Mouse (Mus musculus) cerebellum, adult 2 months (tissue): ENCODE data around the gene Gm3417. TPM values are rescaled to one million over a fixed set of nuclear protein-coding genes. Genes with fewer than 3 reads are reported as not detected.
"Not testable (repeated sequence)": the region's sequence is repeated elsewhere in the genome, so short reads cannot be mapped to it uniquely, and the experiment has no call there.

Experiments used
- DNase-seq, 2 experiments: peaks; one replicate each; pipeline ENCODE4 v3.0.0; 2021
- H3K27ac ChIP-seq: fragments of 200-500 bp; 2 replicates; pipeline ENCODE4 v1.5.1; 2012; ENCODE audit warnings: low read length, control low read depth, inconsistent platforms; ENCODE audit not compliant: insufficient read depth
- H3K27me3 ChIP-seq: fragments of 200-500 bp; 2 replicates; pipeline ENCODE4 v1.6.1; 2012; ENCODE audit warnings: inconsistent platforms, mild to moderate bottlenecking, low read length, moderate library complexity; ENCODE audit not compliant: control insufficient read depth, insufficient read depth
- H3K4me1 ChIP-seq: fragments of 200-500 bp; 2 replicates; pipeline ENCODE4 v1.6.1; 2011; ENCODE audit warnings: low read length; ENCODE audit not compliant: control insufficient read depth, insufficient read depth
- H3K4me3 ChIP-seq: fragments of 200-500 bp; replicated peaks from 2 replicates; pipeline ENCODE3; 2011; ENCODE audit warnings: mild to moderate bottlenecking, low read depth, low read length, control low read depth; ENCODE audit not compliant: insufficient read depth
- WGBS: fragments of 180-500 bp; shearing (Covaris S2); methylation state at CpG from one replicate; pipeline ENCODE4 v1.1.7; 2018; 5-methylcytosine and 5-hydroxymethylcytosine counted together
- polyA plus RNA-seq: library from polyadenylated mRNA; depleted of rRNA; stranded (reverse); fragments of >200 nt; gene quantifications from 2 replicates; pipeline ENCODE4 v1.2.3, GENCODE M21; 2012; rRNA removed

Gm3417 gene
- 0.41 TPM in 1 of 2 replicates, not detected in the other for polyA plus RNA-seq

GRCm38 (mm10) chr17:14978362-14979038, at the start of gene Gm3417, which contains the start of gene 9030025P20Rik:
Gene Gm3417 (minus strand): TSS chr17:14978790.
Gene 9030025P20Rik (plus strand): TSS chr17:14978468.
- H3K27ac ChIP-seq, DNase-seq, H3K4me1 ChIP-seq, H3K4me3 ChIP-seq, H3K27me3 ChIP-seq: not testable (repeated sequence)
- no CpG with 5 or more reads among the region's 60 CpGs for WGBS

DNA sequence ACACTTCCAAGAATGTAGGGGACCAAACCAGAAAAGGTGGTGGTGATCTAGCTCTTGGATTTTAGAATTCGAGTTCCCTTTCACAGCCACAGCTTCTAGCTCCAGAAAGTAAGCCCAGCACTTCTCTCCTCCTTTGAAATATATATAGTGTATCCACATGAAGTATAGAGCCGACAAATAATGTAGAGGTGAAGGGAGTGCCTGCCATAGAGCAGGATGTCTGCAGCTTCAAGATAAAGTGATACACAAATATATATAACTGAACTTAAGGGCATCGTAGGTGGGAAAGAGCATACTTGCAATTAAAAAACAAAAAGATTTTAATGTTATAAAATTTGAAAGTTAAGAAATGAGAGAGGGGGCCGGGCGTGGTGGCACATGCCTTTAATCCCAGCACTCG, 46.9 kb upstream of the Gm3417 start:
- H3K4me3 ChIP-seq, H3K4me1 ChIP-seq, H3K27me3 ChIP-seq, H3K27ac ChIP-seq, DNase-seq: not testable (repeated sequence)
- no CpG with 5 or more reads among the region's 6 CpGs for WGBS

DNA sequence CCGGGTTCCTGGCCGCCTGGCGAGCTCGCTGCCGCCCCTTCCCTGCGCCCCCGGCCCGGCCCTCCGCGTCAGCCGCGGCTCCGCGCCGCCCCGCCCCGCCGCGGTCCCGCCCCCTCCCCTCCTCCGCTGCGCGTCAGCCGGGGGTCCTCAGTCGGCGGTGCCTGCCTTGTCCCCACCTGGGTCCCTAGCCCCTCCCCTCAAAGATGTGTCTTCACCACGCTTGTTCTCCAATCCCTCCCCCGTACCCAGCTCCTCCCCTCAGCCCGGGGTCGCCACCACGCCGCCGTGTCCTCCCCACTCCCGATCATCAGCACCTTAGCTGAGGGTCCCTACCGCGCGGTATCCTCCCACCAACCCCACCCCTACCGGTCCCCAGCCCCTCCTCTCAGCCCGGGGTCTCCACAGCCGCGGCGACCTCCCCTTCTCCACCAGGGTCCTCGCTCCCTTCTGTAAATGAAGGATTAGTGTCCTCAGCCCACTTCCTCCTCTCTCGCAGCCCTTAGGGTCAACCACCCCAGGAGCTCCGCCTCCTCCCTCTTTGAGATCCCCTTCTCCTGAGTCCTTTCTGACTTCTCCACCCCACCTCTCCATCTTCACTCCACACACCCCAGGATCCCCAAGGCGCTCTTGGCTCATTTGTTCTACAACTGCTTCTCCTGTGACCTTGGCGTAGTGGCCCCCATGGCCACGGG, 46.1 kb upstream of the Gm3417 start:
- not testable (repeated sequence) for H3K27ac ChIP-seq, H3K27me3 ChIP-seq, H3K4me3 ChIP-seq, H3K4me1 ChIP-seq, DNase-seq
- no CpG with 5 or more reads among the region's 48 CpGs for WGBS

DNA sequence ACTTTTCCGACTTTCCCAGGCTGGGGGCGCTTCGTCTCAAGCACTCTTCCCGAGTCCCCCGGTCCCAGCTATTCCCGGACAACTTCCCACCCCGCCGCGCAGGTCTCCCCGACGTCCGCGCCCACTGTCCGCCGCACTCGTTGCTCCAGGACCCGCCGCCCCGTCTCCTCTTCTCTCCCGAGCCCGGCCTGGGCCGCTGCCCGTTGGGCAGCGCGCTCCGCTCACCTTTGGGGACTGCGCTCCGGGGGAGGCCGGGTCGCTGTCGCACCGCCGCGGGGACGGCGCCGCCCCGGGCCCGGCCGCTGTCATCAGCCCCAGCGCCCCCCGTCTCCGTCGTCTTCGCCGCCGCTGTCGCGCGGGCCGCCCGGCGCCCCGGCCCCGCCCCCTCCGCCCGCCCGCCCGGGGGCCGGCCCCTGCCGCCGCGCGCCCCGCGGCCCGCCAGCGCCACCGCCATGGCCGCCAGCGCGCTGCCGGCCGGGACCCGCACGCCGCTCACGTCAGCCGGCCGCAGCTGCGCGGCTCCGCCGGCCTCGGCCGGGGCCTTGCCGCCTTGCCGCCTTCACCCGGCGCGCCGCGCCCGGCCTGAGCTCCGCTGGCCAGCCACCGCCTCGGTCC, 45.4 kb upstream of the Gm3417 start:
- not testable (repeated sequence) for H3K27me3 ChIP-seq, H3K27ac ChIP-seq, H3K4me3 ChIP-seq, H3K4me1 ChIP-seq, DNase-seq
- no CpG with 5 or more reads among the region's 97 CpGs for WGBS

GRCm38 (mm10) chr17:15021503-15022220, 43.1 kb upstream of the Gm3417 start:
- DNase-seq = peak; percentile 3 to 14
- not testable (repeated sequence) for H3K27ac ChIP-seq, H3K4me3 ChIP-seq, H3K4me1 ChIP-seq, H3K27me3 ChIP-seq
- WGBS = 71% methylated on average over 3 of the region's 3 CpGs

DNA sequence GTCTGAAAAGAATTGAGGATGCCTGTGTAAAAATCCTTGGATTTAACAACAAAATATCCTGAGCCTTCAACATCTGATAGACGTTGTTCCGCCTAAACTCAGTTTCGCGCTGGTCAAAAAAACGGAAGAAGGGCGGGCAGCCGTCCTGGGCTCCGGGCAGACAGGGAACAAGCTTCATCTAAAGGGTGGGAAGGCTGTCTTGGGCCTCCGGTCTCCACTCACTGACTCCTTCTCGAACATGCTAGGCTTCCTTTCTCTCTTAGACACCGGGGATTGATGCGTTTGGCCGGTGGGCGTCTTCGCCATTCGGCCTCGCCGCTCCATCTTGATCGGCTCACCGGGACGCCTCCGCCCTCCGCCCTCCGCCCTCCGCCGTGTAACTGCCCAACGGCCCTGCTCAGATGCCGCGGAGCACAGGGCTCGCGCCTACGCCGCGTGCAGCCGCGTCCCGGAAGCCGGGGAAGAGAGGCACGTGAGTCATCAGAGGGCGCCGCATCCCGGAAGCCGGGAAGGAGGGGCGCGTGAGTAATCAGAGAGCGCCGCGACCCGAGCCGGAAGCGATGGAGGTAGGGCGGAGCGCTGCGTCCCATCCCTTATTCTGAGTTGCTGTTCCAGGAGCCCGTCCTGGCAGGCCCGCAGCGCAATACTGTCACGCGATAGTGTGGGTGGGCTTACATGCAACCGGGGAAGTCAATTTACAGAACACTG, 31.3 kb upstream of the Gm3417 start, which contains the start of gene Gm3435:
Gene Gm3435 (plus strand): TSS at position 471 of the 708 bp plus-strand sequence.
- H3K27ac ChIP-seq, H3K4me1 ChIP-seq, H3K27me3 ChIP-seq, DNase-seq, H3K4me3 ChIP-seq: not testable (repeated sequence)
- no CpG with 5 or more reads among the region's 60 CpGs for WGBS

- H3K4me1 ChIP-seq, H3K27me3 ChIP-seq, H3K27ac ChIP-seq, H3K4me3 ChIP-seq, DNase-seq: not testable (repeated sequence)
- WGBS = no CpG with 5 or more reads among the region's 3 CpGs
Observed at GRCm38 (mm10) chr17:15009088-15009487, 30.5 kb upstream of the Gm3417 start.

DNA sequence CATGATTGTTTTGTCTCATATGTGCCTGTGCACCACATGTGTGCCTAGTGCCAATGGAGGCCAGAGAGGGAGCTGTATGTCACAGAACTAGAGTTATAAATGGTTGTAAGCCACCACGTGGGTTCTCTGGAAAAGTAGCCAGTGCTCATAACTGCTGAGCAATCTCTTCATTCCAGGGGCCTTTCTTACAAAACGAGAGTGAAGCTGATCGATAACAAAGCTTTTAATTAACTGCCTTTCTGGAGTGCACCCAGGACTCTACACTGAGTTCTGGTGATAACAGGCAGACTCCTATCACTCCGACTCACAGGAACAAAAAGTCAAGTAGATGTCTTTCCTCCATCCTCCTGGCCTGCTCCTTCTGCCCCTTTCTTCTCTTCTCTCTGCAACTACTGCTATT, 21.5 kb upstream of the Gm3417 start:
- DNase-seq, H3K4me1 ChIP-seq, H3K4me3 ChIP-seq, H3K27me3 ChIP-seq, H3K27ac ChIP-seq: not testable (repeated sequence)
- no CpG with 5 or more reads among the region's 4 CpGs for WGBS

DNA sequence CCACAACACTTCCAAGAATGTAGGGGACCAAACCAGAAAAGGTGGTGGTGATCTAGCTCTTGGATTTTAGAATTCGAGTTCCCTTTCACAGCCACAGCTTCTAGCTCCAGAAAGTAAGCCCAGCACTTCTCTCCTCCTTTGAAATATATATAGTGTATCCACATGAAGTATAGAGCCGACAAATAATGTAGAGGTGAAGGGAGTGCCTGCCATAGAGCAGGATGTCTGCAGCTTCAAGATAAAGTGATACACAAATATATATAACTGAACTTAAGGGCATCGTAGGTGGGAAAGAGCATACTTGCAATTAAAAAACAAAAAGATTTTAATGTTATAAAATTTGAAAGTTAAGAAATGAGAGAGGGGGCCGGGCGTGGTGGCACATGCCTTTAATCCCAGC, 15.6 kb upstream of the Gm3417 start:
- not testable (repeated sequence) for H3K27me3 ChIP-seq, H3K27ac ChIP-seq, DNase-seq, H3K4me3 ChIP-seq, H3K4me1 ChIP-seq
- WGBS = no CpG with 5 or more reads among the region's 5 CpGs

DNA sequence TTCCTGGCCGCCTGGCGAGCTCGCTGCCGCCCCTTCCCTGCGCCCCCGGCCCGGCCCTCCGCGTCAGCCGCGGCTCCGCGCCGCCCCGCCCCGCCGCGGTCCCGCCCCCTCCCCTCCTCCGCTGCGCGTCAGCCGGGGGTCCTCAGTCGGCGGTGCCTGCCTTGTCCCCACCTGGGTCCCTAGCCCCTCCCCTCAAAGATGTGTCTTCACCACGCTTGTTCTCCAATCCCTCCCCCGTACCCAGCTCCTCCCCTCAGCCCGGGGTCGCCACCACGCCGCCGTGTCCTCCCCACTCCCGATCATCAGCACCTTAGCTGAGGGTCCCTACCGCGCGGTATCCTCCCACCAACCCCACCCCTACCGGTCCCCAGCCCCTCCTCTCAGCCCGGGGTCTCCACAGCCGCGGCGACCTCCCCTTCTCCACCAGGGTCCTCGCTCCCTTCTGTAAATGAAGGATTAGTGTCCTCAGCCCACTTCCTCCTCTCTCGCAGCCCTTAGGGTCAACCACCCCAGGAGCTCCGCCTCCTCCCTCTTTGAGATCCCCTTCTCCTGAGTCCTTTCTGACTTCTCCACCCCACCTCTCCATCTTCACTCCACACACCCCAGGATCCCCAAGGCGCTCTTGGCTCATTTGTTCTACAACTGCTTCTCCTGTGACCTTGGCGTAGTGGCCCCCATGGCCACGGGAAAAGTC, 14.7 kb upstream of the Gm3417 start:
- H3K27ac ChIP-seq, DNase-seq, H3K4me3 ChIP-seq, H3K4me1 ChIP-seq, H3K27me3 ChIP-seq: not testable (repeated sequence)
- no CpG with 5 or more reads among the region's 47 CpGs for WGBS

GRCm38 (mm10) chr17:14992522-14993138, 14.0 kb upstream of the Gm3417 start:
- H3K4me1 ChIP-seq, H3K27me3 ChIP-seq, H3K4me3 ChIP-seq, H3K27ac ChIP-seq, DNase-seq: not testable (repeated sequence)
- WGBS = no CpG with 5 or more reads among the region's 98 CpGs
